Mouse (Mus musculus): ENCODE results near the gene Smim26. TPM values are rescaled to one million over a fixed set of nuclear protein-coding genes. Genes with fewer than 3 reads are reported as not detected.
A peak's percentile ranks its signal among the peaks of the same experiment; 100 is the strongest.
"Not testable (repeated sequence)": the region's sequence is repeated elsewhere in the genome, so short reads cannot be mapped to it uniquely, and the experiment has no call there.

Gene Smim26
- polyA plus RNA-seq (2015; fragmentation: Nextera tagmentation; extraction: Ambion mirVana) = 62.7 and 82.4 TPM in 2 replicates

- Histone ChIP-seq H3K9me3 (replicated peaks) (no peaks in the 10 kb centered on the region), H3K27ac (replicated peaks) (peak within 1 kb of the TSS; percentile 74), H3K4me2 (peak within 1 kb of the TSS; percentile 74), H3K27me3 (replicated peaks) (no peaks in the 10 kb centered on the region), H3K36me3 (peaks cover 15% of the 10 kb centered on the region; the same call in 1 of the 2 replicates), H3K4me3 (replicated peaks) (peak within 1 kb of the TSS; percentile 67), H3K9ac (replicated peaks) (peak within 1 kb of the TSS; percentile 53), H3K4me1 (peaks cover 10% of the 10 kb centered on the region)
- ATAC-seq (ENCODE audit: low FRiP score) = peak; percentile 96
- 1% methylated on average over 31 of the region's 31 CpGs for WGBS
These were observed at the start of gene Smim26 for GRCm38 (mm10) chr2:144593951-144594651. Gene Smim26, plus strand, starts transcription at chr2:144594054.

DNA sequence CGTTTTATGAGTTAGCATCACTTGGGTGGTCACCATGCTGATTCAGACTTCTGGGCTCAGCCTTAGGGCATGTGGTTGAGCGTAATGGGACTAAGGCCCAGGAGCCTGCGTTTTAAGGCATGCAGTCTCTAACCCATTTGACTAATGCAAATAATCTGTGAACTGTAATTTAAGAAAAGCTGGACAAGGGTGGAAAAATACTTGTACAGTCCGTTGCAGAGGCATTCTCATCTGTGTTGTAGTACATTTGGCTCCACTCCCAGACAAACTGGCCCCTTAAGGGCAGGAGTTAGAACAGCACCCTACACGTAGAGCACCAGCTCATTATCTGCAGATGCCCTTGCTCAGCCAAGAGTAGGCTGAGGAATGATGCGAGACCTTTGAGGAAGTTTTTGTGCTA lies 49.2 kb upstream of the Smim26 start:
- H3K9me3 ChIP-seq (replicated peaks) = no peaks in the 10 kb centered on the region
- peaks cover 5% of the 10 kb centered on the region for H3K4me1 ChIP-seq
- WGBS = 80% methylated on average over 6 of the region's 6 CpGs
- peaks cover 65% of the 10 kb centered on the region for H3K36me3 ChIP-seq
- H3K4me3 ChIP-seq (replicated peaks) = no peak overlapping the region
- ATAC-seq (ENCODE audit: low FRiP score) = no peak
- H3K4me2 ChIP-seq = no peak overlapping the region
- H3K27me3 ChIP-seq (replicated peaks) = no peaks in the 10 kb centered on the region
- H3K9ac ChIP-seq (replicated peaks) = no peak overlapping the region
- H3K27ac ChIP-seq (replicated peaks) = no peak overlapping the region

DNA sequence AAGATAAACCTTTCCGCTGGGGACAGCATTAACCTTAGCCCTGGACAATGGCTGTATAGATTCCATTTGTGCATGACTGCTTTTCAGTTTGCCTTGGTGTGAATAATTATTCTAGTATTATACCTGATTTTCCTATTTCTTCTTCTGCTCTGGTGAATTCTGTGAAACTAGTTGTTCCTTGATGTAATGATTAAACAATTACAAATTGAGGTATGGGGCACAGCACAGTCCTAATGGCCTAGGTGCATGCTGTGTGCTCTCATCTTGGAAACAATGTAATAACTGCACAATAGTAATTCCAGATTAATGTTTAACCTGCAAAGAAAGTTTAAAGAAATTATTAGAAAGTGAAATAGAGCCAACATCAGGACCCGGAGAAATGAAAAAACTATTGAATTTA lies 48.8 kb upstream of the Smim26 start:
- 95% methylated on average over 2 of the region's 2 CpGs for WGBS
- H3K27me3 ChIP-seq (replicated peaks) = no peaks in the 10 kb centered on the region
- H3K4me1 ChIP-seq = peaks cover 8% of the 10 kb centered on the region
- no peak overlapping the region for H3K4me3 ChIP-seq (replicated peaks)
- H3K27ac ChIP-seq (replicated peaks) = no peak overlapping the region
- H3K9me3 ChIP-seq (replicated peaks) = no peaks in the 10 kb centered on the region
- no peak overlapping the region for H3K9ac ChIP-seq (replicated peaks)
- H3K4me2 ChIP-seq = no peak overlapping the region
- H3K36me3 ChIP-seq = peaks cover 60% of the 10 kb centered on the region
- no peak for ATAC-seq (ENCODE audit: low FRiP score)

DNA sequence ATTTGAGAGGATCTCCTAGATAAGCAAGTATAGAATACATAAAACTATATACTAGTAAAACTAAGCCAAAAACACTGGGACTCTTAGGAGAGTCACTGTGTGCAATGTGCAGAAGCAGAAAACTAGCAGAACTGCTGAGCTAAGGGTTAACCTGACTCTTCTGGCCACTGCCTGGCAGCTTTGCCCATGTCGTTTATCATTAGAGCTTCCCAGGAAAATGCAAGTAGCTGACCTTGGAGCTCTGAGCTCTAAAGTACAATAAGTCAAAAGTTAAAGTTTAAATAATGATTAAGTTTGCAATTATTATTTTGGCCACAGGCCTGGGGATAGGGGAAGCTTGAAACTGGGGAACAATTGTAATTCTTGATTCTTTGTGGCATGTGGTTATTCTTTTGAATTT lies 48.4 kb upstream of the Smim26 start:
- Histone ChIP-seq H3K36me3 (peaks cover 56% of the 10 kb centered on the region), H3K4me3 (replicated peaks) (no peak overlapping the region), H3K9ac (replicated peaks) (no peak overlapping the region), H3K4me2 (no peak overlapping the region), H3K27me3 (replicated peaks) (no peaks in the 10 kb centered on the region), H3K4me1 (peaks cover 10% of the 10 kb centered on the region), H3K27ac (replicated peaks) (no peak overlapping the region), H3K9me3 (replicated peaks) (no peaks in the 10 kb centered on the region)
- WGBS = 73% methylated on average over 1 of the region's 1 CpGs
- ATAC-seq (ENCODE audit: low FRiP score) = no peak

- no peak overlapping the region for H3K4me2 ChIP-seq
- H3K36me3 ChIP-seq = peaks cover 46% of the 10 kb centered on the region
- no peak overlapping the region for H3K27ac ChIP-seq (replicated peaks)
- H3K4me3 ChIP-seq (replicated peaks) = no peak overlapping the region
- peaks cover 10% of the 10 kb centered on the region for H3K4me1 ChIP-seq
- WGBS = 80% methylated on average over 4 of the region's 4 CpGs
- no peaks in the 10 kb centered on the region for H3K9me3 ChIP-seq (replicated peaks)
- no peak overlapping the region for H3K9ac ChIP-seq (replicated peaks)
- no peaks in the 10 kb centered on the region for H3K27me3 ChIP-seq (replicated peaks)
- no peak for ATAC-seq (ENCODE audit: low FRiP score)
These were observed 46.3 kb upstream of the Smim26 start for GRCm38 (mm10) chr2:144547559-144547958.

- WGBS = under 1% methylated on average over 17 of the region's 17 CpGs
- H3K4me1 ChIP-seq = peaks cover 15% of the 10 kb centered on the region
- H3K4me2 ChIP-seq = peak within 1 kb of the TSS; percentile 59
- peak; percentile 97 for ATAC-seq (ENCODE audit: low FRiP score)
- H3K27me3 ChIP-seq (replicated peaks) = no peaks in the 10 kb centered on the region
- peaks cover 22% of the 10 kb centered on the region for H3K36me3 ChIP-seq
- peak within 1 kb of the TSS; percentile 82 for H3K9ac ChIP-seq (replicated peaks)
- peak within 1 kb of the TSS; percentile 62 for H3K4me3 ChIP-seq (replicated peaks)
- H3K27ac ChIP-seq (replicated peaks) = peak within 1 kb of the TSS; percentile 86
- H3K9me3 ChIP-seq (replicated peaks) = no peaks in the 10 kb centered on the region
These were observed 43.3 kb upstream of the Smim26 start, which contains the start of gene Rbbp9 for GRCm38 (mm10) chr2:144550529-144550928. Gene Rbbp9, minus strand, starts transcription at chr2:144550869.

- 95% methylated on average over 3 of the region's 3 CpGs for WGBS
- H3K27ac ChIP-seq (replicated peaks) = no peak overlapping the region
- H3K4me3 ChIP-seq (replicated peaks) = no peak overlapping the region
- H3K4me1 ChIP-seq = peaks cover 30% of the 10 kb centered on the region
- H3K36me3 ChIP-seq = 0 out of 2 replicates have a peak, but pooled peaks cover under 1% of the 10 kb centered on the region
- H3K27me3 ChIP-seq (replicated peaks) = no peaks in the 10 kb centered on the region
- no peak for ATAC-seq (ENCODE audit: low FRiP score)
- H3K9ac ChIP-seq (replicated peaks) = no peak overlapping the region
- no peaks in the 10 kb centered on the region for H3K9me3 ChIP-seq (replicated peaks)
- no peak overlapping the region for H3K4me2 ChIP-seq
These were observed 39.9 kb upstream of the Smim26 start for GRCm38 (mm10) chr2:144553905-144554304.

GRCm38 (mm10) chr2:144555286-144555819 lies 38.5 kb upstream of the Smim26 start:
- 3% methylated on average over 14 of the region's 14 CpGs for WGBS
- Histone ChIP-seq H3K4me3 (replicated peaks) (peak overlapping the region; percentile 89), H3K9ac (replicated peaks) (peak overlapping the region; percentile 54), H3K9me3 (replicated peaks) (no peaks in the 10 kb centered on the region), H3K27me3 (replicated peaks) (no peaks in the 10 kb centered on the region), H3K36me3 (0 out of 2 replicates have a peak, but pooled peaks cover 4% of the 10 kb centered on the region), H3K27ac (replicated peaks) (peak overlapping the region; percentile 87), H3K4me1 (peaks cover 20% of the 10 kb centered on the region), H3K4me2 (peak overlapping the region; percentile 86)
- ATAC-seq (ENCODE audit: low FRiP score) = 0 out of 2 replicates have a peak, but pooled peaks have one; percentile 11

- H3K27ac ChIP-seq (replicated peaks) = peak within 1 kb of the TSS; percentile 87
- no peaks in the 10 kb centered on the region for H3K9me3 ChIP-seq (replicated peaks)
- H3K36me3 ChIP-seq = 0 out of 2 replicates have a peak, but pooled peaks cover 4% of the 10 kb centered on the region
- no peaks in the 10 kb centered on the region for H3K27me3 ChIP-seq (replicated peaks)
- H3K4me3 ChIP-seq (replicated peaks) = peak within 1 kb of the TSS; percentile 89
- H3K9ac ChIP-seq (replicated peaks) = peak within 1 kb of the TSS; percentile 70
- under 1% methylated on average over 44 of the region's 44 CpGs for WGBS
- H3K4me1 ChIP-seq = peaks cover 20% of the 10 kb centered on the region
- peak; percentile 98 for ATAC-seq (ENCODE audit: low FRiP score)
- peak within 1 kb of the TSS; percentile 86 for H3K4me2 ChIP-seq
These were observed 37.9 kb upstream of the Smim26 start, which contains the start of gene Sec23b for GRCm38 (mm10) chr2:144555820-144556552. Gene Sec23b, plus strand, starts transcription at chr2:144556229.

GRCm38 (mm10) chr2:144588723-144589122 lies 5.1 kb upstream of the Smim26 start:
- H3K9ac ChIP-seq (replicated peaks) = no peak overlapping the region
- no peaks in the 10 kb centered on the region for H3K27me3 ChIP-seq (replicated peaks)
- WGBS = 84% methylated on average over 4 of the region's 4 CpGs
- H3K4me3 ChIP-seq (replicated peaks) = no peak overlapping the region
- H3K9me3 ChIP-seq (replicated peaks) = no peaks in the 10 kb centered on the region
- no peak overlapping the region for H3K27ac ChIP-seq (replicated peaks)
- H3K4me2 ChIP-seq = no peak overlapping the region
- no peak for ATAC-seq (ENCODE audit: low FRiP score)
- H3K4me1 ChIP-seq = 0 out of 2 replicates have a peak, but pooled peaks cover 2% of the 10 kb centered on the region
- H3K36me3 ChIP-seq = peaks cover 62% of the 10 kb centered on the region

DNA sequence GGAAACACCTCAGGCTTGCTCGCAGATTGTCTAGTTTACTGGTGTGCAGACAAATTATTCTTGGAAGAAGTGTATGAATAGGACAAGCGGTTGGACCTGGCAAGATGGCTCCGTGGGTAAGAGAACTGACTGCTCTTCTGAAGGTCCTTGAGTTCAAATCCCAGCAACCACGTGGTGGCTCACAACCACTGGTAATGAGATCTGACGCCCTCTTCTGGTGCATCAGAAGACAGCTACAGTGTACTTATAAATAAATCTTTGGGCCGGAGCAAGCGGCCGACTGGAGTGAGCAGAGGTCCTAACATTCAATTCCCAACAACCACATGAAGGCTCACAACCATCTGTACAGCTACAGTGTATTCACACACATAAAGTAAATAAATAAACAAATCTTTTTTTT lies 818 bp upstream of the Smim26 start:
- ATAC-seq (ENCODE audit: low FRiP score); H3K27ac ChIP-seq (replicated peaks); H3K9me3 ChIP-seq (replicated peaks); H3K27me3 ChIP-seq (replicated peaks); H3K9ac ChIP-seq (replicated peaks); H3K4me2 ChIP-seq; H3K4me3 ChIP-seq (replicated peaks): not testable (repeated sequence)
- Histone ChIP-seq H3K36me3 (peaks cover 24% of the 10 kb centered on the region), H3K4me1 (peaks cover 10% of the 10 kb centered on the region)
- WGBS = 64% methylated on average over 8 of the region's 8 CpGs

All from neural tube, embryonic 15.5 days (tissue).